Mouse (Mus musculus): ENCODE data around the gene Slc29a3.
A peak's percentile ranks its signal among the peaks of the same experiment; 100 is the strongest.
"Not testable (repeated sequence)": the region's sequence is repeated elsewhere in the genome, so short reads cannot be mapped to it uniquely, and the experiment has no call there.

The Slc29a3 gene

GRCm38 (mm10) chr10:60762126-60762525, 9.5 kb upstream of the Slc29a3 start:
- no peak for DNase-seq

DNA sequence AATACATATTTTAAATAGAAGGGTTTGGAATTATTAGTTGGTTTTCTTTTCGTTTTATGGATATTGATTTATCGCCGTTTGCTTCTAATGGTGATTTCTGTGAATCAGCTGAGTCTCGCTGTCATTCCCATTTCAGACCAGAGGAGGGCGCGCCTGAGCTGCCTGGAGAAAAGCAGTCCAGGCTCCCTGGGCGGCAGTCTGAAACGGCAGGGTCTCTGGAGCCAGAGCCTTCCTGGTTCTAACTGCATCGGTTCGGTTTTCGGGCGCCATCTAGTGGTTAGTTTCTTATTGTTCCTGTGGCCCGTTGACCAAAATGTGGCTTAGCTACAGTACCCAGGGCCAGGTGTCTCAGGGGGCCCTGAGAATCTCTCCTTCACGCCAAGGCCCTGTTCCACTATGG, 7.8 kb upstream of the Slc29a3 start:
- DNase-seq: peak; percentile 94 to 97

DNA sequence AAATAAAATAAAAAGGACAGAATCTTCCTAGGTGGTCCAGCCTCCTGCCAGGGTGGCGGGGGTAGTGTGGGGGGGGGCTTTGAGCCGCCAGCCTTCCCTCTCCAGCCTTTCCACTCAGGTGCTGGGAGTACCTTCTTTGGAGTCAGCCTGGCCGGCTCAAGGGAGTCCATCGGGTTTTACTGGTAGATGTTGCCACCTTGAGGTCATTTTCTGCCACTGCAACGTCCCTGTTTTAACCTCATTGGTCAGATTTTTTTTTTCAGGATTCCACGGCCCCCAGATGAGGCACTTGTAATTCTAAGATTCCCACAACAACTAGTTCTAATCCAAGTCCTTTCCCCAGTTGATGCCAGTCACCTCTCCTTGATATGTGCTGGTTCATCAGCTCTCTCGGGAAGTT, 4.4 kb upstream of the Slc29a3 start:
- DNase-seq: peak; percentile 71 to 79

DNA sequence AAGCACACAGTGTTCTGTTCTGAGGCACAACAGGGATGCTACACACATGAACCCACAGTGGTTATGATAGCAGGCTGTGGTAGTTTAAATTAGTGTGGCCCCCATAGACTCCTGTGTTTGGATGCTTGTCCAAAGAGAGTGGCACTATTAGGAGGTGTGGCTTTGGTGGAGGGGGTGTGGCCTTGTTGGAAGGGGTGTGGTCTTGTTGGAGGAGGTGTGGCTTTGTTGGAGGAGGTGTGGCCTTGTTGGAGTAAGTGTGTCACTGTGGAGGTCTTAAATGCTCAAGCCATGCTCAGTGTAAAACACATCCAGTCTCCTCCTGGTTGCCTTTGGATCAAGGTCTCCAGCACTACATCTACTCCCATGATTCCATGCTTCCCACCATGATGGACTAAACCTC, 3.6 kb upstream of the Slc29a3 start:
- no peak for DNase-seq

- DNase-seq: no peak
Measured at GRCm38 (mm10) chr10:60753941-60754340, 1.3 kb upstream of the Slc29a3 start.

DNA sequence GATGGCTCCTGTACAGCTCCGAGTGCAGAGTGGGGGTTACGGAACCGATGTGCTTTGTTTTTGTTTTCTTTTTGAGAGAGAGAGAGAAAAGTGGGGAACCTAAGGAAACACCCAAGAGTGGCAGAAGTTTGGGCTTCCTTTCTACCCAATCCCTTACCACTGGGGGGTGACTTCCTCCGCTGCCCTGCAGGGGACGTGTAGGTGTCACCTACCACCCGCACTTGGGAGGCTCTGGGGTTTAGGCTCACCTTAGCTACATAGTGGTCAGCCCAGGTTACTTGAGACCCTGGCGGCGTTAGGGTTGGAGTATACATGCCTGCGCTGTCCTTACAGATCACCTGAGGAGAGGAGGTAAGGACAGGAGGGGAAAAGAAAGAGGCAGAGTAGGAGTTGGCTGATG, 667 bp upstream of the Slc29a3 start:
- DNase-seq: no peak

DNA sequence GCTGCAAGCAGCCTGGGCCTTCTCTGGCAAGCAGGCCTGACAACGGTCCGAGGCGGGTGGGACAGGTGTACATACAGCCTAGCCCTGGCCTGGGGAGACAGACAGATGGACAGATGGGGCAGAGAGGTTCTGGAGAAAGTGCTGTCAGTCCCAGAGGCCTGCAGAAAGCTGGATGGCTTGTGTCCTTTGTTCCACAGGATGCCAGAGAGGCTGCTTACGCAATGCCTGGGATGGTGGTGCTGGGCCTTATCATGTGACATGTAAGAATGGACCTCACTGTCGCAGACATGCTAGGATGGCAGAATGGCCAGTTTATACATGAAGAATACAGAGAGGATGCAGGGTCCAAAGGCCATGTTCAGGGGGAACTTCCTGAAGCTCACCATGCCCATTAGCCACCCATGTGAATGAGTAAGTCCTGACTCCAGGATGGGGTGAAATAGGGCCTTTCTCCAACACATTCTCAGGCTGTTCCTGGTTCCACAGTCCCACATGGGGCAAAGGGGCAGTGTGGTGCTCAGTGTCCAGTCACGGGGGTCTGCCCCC, 4.9 kb downstream of the Slc29a3 start:
- DNase-seq: no peak

GRCm38 (mm10) chr10:60746512-60746911, 6.1 kb downstream of the Slc29a3 start:
- no peak for DNase-seq

GRCm38 (mm10) chr10:60744543-60745290, 7.9 kb downstream of the Slc29a3 start:
- no peak for DNase-seq

DNA sequence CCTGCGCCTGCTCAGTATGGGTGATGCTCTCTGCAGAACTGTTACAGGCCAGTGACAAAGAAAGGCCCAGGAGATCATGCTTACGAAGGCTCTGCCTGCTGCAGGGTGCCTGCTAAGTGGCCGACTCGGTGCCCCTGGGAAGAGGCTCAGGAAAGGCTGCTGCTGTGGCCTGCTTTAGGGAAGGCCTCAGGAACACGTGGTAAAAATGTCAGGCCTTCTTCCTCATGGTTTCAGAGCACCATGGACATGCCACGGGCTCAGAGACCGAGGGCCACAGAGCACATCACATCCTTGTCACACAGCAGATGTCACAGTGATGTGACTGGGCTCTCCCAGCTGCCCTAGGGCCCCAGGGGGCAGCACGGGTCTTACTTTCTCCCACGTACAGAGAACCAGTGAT, 8.9 kb downstream of the Slc29a3 start:
- no peak for DNase-seq

DNA sequence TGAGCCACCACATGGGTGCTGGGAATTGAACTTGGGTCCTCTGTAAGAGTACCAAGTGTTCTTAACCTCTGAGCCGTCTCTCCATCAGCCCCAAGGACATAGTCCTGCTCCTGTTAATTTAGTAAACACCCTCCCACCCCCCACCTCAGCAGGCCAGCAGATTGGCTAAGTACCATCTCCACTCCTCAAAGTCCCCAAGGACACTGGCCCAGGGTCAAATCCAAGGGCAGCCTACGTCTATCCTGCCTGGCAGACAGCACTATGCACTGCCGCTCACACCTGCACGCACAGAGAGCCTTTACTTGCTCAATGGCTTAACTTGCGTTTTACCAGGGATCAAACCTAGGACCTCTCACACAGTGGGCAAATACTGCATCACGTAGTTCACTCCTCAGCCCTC, 9.7 kb downstream of the Slc29a3 start:
- no peak for DNase-seq

DNA sequence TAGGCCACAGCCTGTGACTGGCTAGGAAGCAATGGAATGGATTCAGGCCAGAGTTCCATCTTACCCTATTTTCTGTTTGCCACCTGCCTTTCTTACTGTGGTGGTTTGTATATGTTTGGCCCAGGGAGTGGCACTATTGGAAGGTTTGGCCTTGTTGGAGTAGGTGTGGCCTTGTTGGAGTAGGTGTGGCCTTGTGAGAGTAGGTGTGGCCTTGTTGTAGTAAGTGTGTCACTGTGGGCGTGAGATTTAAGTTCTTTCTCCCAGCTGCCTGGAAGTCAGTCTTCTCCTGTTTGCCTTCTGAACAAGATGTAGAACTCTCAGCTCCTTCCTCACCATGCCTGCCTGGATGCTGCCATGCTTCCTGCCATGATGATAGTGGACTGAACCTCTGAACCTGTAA, 10.3 kb downstream of the Slc29a3 start:
- not testable (repeated sequence) for DNase-seq

DNA sequence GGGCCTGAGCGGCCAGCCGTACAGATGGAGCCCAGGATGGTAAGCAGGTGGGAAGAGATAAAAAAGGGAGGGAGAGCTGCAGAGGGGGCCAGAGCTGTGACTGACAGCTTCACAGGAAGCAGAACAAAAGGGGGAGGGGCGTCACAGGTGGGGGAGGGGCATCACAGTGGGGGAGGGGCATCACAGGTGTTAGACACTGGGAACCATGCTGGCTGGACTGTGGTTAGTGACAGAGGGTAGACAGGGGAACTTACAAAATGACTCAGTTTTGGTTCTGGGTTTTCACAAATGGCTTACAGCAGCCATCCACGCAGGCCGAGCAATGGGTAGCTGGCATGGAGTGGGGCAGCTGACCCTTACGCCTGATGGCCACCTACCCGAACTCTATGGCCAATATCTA, 11.2 kb downstream of the Slc29a3 start:
- DNase-seq: no peak

DNA sequence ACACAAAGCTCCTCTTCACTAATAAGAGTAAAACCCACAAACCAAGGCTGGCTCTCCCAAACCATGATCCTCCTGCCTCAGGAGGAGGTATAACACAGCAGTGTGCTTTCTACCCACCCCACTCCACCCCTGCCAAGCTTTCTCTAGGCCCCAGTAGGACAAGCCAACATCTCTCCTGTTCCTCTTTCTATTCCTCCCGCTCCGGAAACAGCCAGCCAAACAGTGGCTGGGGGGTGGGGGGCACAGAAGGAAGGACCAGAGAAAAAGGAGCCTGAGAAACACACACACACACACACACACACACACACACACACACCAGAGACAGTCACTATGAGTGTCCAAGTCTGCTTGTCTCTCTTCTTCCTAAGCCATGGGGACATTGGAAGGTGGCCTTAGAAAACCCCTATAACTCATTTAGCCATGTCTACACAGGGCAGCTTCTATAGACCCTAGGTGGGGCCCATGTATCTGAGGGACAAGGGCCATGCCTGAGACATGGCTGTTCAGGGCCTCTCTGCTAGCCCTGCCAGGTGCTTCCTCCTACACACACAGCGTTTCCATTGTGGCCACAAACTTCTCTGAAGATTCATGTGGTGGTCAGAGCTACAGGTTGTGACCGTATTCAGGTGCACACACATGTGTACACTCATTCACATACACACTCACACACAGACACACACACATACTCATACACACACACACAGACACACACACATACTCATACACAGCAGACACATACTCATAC, 12.8 kb downstream of the Slc29a3 start:
- DNase-seq: no peak

- DNase-seq: no peak
Measured at GRCm38 (mm10) chr10:60737886-60738640, 14.5 kb downstream of the Slc29a3 start.

DNA sequence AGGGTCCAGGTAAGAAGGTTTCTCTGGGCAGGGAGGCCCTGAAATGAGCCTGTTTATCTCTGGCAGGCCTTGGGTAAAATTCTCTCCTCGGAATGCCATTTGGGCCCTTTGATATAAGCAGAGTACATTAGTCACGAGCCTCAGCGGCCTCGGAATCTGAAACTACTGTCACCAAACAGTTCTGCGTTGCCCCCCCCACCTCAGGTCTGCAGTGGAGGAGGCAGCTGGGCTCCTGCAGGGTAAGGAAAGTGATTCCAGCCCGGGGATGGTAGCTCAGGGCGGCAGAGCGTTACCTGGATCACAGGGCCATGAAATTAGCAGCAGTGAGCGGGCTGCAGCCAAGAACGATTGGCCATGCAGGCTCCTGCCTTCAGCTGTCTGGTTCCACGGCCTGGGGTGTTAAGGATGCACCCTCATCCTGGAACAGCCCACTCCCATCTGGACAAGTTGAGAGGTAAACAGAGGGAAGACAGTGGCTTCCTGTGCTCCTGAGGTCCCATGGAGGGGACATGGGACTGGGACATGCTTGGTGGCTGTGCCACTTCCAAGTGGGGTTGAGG, 15.3 kb downstream of the Slc29a3 start:
- DNase-seq: no peak

DNA sequence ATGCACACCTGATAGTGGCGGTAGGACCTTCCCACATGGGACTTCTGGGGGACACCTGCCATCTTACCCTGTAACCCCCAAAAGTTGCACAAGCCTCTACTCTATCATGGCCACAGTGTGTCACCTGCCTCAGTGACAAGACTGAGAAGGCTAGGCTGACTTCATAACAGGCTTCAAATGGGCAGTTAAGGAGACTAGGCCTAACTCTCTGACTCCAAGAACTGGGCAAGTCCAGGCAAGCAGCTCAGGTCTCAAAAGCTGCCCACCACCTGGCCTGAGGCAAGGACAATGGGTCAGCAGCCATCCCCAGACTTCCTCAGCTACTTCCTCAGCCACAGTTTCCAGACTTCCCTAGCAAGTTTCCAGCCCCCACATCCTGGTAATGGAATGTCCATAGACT, 16.9 kb downstream of the Slc29a3 start:
- no peak for DNase-seq

GRCm38 (mm10) chr10:60733471-60733870, 19.1 kb downstream of the Slc29a3 start:
- DNase-seq: no peak

DNA sequence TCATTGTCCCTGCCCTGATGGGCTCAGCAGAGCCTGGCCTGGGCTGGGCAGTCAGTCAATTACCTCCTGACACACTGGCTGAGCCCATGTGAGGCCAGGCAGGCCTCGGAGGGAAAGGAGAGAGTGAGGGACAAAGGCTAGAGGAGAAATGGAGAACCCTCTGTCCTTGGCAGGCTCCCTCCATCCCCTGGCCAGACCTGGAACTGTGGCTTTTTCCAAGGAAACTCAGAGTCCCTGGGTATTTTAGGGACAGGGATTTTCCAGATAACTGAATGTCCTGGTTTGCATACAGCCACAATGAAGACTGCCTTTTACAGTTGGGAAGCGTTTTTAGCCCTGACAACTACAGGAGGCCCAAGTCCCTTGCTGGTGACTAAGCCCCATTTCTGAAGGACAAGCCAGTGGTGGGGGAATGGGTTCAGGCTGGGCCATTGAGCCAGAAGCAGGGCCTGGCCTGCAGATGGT, 20.2 kb downstream of the Slc29a3 start:
- no peak for DNase-seq

GRCm38 (mm10) chr10:60731742-60732141, 20.9 kb downstream of the Slc29a3 start:
- DNase-seq: no peak

DNA sequence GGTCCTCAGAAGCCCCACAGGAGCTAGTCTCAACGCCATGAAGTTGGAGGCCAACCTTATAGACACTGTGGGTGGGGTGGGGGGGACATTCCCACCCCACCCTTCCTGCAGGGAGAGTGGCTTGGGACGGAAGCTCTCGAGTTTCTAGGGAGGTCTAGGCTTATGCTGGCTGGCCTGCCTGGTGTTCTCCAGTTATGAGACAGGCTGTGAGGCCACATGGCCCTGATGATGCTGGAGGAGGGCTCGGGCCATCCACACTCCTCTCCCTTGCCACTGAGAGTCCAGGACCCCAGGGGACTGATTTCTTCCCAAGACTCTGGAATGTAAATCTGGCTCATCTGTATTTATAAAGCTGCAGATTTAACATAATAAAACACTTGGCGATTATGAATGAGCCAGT, 25.3 kb downstream of the Slc29a3 start:
- DNase-seq: no peak

- no peak for DNase-seq
Measured at GRCm38 (mm10) chr10:60726896-60727295, 25.7 kb downstream of the Slc29a3 start.

DNA sequence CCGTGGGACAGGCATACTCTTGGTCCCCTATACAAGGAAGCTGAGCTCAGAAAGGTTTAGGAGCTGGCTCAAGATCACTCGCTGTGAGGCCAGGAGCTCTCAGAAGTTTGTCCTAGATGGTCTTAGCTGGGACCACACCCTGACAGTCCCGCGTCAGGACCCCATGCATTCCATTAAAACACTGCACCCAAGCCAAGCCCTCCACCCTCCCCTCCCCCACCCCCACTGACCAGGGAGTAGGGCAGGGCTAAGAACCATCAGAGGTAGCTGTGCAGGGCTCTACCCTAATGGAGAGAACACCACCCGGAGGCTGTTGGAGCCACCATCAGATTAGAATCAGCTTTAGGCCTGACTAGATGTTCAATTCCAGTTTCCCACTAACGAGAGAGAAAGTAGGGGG, 28.1 kb downstream of the Slc29a3 start:
- no peak for DNase-seq
